Mouse (Mus musculus) intestine, postnatal 0 days (tissue): ENCODE measurements at regions not wholly inside any gene's neighbourhood (a gene's known extent, or its start where the extent isn't known, plus 50 kb on each side); places are given as distances from the start of the nearest gene placed in this dataset.

Experiments
- ATAC-seq: fragments of 200-750 bp; cut with Nextera tagmentation; 2 replicates; pipeline ENCODE4 v1.8.0; 2017; ENCODE audit warnings: mild to moderate bottlenecking, moderate TSS enrichment, moderate library complexity
- H3K27ac ChIP-seq: fragments of 300-500 bp; sonication (generic); 2 replicates; pipeline ENCODE4 v1.5.1; 2014; ENCODE audit warnings: mild to moderate bottlenecking, low read depth, low read length, moderate library complexity
- H3K27me3 ChIP-seq: fragments of 300-500 bp; sonication (generic); replicated peaks from 2 replicates; pipeline ENCODE4 v1.6.1; 2014; ENCODE audit warnings: low read length, mixed read lengths; ENCODE audit not compliant: control insufficient read depth, insufficient read depth
- H3K36me3 ChIP-seq: fragments of 300-500 bp; sonication (generic); 2 replicates; pipeline ENCODE4 v1.6.1; 2014; ENCODE audit warnings: mild to moderate bottlenecking, moderate library complexity; ENCODE audit not compliant: control insufficient read depth, insufficient read depth
- H3K4me1 ChIP-seq: fragments of 300-500 bp; sonication (generic); replicated peaks from 2 replicates; pipeline ENCODE4 v1.6.1; 2014; ENCODE audit warnings: antibody characterized with exemption, low read length, mixed read lengths; ENCODE audit not compliant: control insufficient read depth, insufficient read depth
- H3K4me2 ChIP-seq: fragments of 300-500 bp; sonication (generic); replicated peaks from 2 replicates; pipeline ENCODE4 v1.6.1; 2014; ENCODE audit warnings: low read depth, mild to moderate bottlenecking, moderate library complexity
- H3K4me3 ChIP-seq: fragments of 300-500 bp; sonication (generic); 2 replicates; pipeline ENCODE4 v1.5.1; 2014; ENCODE audit warnings: low read depth, low read length
- H3K9ac ChIP-seq: fragments of 300-500 bp; sonication (generic); 2 replicates; pipeline ENCODE4 v1.6.1; 2014; ENCODE audit warnings: mild to moderate bottlenecking, low read depth, low read length
- H3K9me3 ChIP-seq: fragments of 300-500 bp; sonication (generic); 2 replicates; pipeline ENCODE4 v1.6.1; 2016; ENCODE audit warnings: mixed run types; ENCODE audit not compliant: control insufficient read depth
- CTCF ChIP-seq: sonication (generic); IDR thresholded peaks from 2 replicates; pipeline ENCODE4 v1.5.1; 2016; ENCODE audit warnings: low read depth, mild to moderate bottlenecking, control low read depth, antibody characterized with exemption, moderate library complexity
- WGBS: fragments of 180-500 bp; shearing (Covaris S2); extraction: QIAGEN DNeasy Blood & Tissue Kit; methylation state at CpG from one replicate; pipeline ENCODE4 v1.1.7; 2014; 5-methylcytosine and 5-hydroxymethylcytosine counted together

DNA sequence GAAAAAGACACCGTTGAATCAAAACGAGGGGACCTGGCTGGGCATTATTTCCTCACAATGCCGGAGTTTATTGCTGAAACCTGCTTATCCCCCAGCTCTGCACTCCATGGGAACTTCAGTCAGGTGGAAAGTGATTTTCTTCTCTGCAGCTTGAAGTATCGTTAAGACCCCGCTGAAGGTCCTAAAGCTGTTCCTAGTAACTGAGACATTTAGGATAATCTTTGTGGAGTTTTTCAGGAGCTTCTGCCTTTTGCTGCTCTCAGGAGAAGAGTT is 185.0 kb upstream of the Sp8 start:
- no peak for TF ChIP-seq CTCF
- H3K27me3 ChIP-seq = 0 out of 2 replicates have a peak, but pooled peaks cover 4% of the 10 kb centered on the region
- 12% methylated on average over 5 of the region's 5 CpGs for whole genome bisulfite sequencing
- no peaks in the 10 kb centered on the region for H3K4me1 ChIP-seq
- H3K9me3 ChIP-seq = no peaks in the 10 kb centered on the region
- no peak for ATAC-seq
- H3K9ac ChIP-seq = no peak overlapping the region
- H3K36me3 ChIP-seq = no peaks in the 10 kb centered on the region
- no peak overlapping the region for H3K27ac ChIP-seq
- no peak overlapping the region for H3K4me3 ChIP-seq
- no peak overlapping the region for H3K4me2 ChIP-seq

DNA sequence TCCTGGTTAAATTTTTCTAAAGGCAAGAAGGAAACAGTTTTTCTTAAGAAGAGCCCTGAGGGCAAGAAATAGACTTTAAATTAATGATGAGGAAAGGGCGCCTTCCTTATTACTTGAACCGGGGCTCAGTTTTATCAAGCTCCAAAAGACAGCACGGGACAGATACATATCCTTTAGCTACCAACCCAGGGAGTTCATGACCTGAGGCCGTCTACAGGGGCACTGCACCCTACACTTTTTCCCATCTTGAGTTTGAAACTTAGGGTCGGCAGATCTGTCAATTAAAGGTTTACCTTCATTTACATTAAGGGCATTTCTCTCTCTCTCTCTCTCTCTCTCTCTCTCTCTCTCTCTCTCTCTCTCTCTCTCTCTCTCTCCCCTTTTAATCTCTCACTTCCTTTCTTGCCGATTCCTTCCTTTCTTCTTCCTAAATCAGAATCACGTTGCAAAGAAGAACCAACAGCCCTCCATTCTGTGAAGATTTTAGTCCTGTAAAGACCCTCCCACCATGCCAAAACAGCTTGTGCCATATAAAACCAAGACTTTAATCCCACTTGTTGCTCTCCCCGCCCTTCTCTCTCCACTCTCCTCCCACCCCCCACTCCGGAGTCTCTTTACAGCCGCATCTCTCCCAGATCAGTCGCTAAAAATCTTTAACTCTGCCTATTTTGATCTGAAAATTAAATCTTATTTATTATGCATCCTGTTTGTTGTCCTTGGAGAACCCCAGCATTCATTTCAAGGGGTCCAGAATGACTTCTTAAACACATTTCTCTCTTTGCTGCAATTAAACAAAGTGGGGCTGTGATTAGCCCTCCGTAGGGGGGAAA is 185.5 kb upstream of the Sp8 start:
- 17% methylated on average over 12 of the region's 12 CpGs for WGBS
- H3K36me3 ChIP-seq = no peaks in the 10 kb centered on the region
- H3K9ac ChIP-seq = no peak overlapping the region
- no peak overlapping the region for H3K27ac ChIP-seq
- H3K9me3 ChIP-seq = no peaks in the 10 kb centered on the region
- no peak overlapping the region for H3K4me2 ChIP-seq
- no peaks in the 10 kb centered on the region for H3K4me1 ChIP-seq
- no peak for ATAC-seq
- no peak overlapping the region for H3K4me3 ChIP-seq
- no peak for TF ChIP-seq CTCF
- H3K27me3 ChIP-seq = 0 out of 2 replicates have a peak, but pooled peaks cover 4% of the 10 kb centered on the region

DNA sequence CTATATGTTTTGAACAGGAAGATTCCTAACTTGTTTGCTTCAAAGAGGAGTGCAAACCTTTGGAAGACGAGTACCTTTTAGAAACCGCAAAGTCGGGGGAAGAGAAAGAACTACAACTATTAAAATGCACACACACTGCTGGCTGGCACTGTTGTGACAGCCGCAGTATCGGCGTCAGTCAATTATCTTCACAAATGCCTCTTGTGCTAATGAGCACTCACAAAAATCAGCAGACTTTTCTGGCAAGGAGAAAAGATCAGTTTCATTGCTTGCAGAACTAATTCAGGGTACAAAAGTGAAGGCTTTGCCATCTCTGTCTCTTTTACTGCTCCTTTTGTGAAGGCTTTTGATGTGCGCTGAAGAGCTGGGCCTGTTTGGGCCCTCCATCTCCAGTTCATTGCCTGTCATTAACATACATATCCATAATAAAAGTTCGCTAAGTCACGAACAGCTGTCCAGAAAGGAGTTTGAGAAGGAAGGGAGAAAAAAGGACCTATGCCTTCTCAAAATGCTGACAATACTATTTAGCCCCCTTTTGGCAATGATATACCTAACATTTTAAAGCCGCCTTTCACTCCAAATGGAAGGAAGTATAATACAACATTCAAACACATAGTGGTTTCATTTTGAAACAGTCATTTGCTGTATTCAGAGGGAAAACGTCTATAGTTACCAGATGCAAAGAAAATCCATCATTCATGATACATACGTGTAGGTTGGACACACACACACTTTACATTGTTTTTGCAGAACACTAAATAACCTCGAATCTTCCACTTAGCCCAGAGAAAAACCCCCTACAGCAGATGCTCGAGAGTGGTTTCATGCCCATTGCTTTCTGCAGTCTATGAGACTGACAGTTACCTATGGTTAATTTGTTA is 186.6 kb upstream of the Sp8 start:
- Histone ChIP-seq H3K27ac (no peak overlapping the region), H3K9me3 (no peaks in the 10 kb centered on the region), H3K36me3 (no peaks in the 10 kb centered on the region), H3K27me3 (0 out of 2 replicates have a peak, but pooled peaks cover 4% of the 10 kb centered on the region), H3K4me1 (no peaks in the 10 kb centered on the region), H3K4me3 (no peak overlapping the region), H3K4me2 (no peak overlapping the region), H3K9ac (no peak overlapping the region)
- WGBS = 74% methylated on average over 14 of the region's 14 CpGs
- ATAC-seq = no peak
- TF ChIP-seq CTCF = no peak

DNA sequence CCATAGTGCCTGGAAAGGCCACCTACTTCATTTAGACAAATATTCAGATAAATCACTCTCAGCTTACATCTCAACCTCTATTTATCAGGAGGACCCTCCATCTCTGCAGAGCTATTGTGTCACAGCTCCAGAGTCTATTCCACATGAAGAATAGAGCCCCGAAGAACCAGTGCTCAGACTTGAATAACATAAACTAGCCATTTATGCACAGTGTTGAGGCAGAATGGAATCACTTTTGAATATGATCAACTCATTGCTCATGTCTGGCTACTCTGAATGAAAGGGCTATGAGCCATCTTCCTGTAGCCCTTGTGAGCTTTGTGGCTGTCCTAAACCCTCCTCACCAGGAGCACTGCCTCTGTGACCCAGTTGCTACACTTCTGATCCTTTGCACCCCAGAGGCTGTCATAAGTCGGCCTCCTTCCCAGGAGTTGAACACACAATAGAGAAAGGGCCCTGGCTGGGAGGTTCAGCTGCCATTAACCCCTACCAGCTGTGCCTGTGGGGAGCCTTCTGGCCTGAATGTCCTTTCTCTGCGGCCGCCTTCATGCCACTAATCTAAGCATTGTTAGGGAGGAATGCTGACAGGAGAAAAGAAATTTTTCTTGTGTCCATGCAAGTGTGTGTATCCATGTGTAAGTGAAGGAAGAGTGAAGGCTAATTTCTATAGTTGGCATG is 195.5 kb upstream of the Sp8 start:
- H3K4me2 ChIP-seq = no peak overlapping the region
- H3K27me3 ChIP-seq = no peaks in the 10 kb centered on the region
- H3K4me1 ChIP-seq = no peaks in the 10 kb centered on the region
- ATAC-seq = no peak
- TF ChIP-seq CTCF = no peak
- no peaks in the 10 kb centered on the region for H3K36me3 ChIP-seq
- no peaks in the 10 kb centered on the region for H3K9me3 ChIP-seq
- H3K9ac ChIP-seq = no peak overlapping the region
- 62% methylated on average over 4 of the region's 4 CpGs for WGBS
- H3K4me3 ChIP-seq = no peak overlapping the region
- no peak overlapping the region for H3K27ac ChIP-seq

DNA sequence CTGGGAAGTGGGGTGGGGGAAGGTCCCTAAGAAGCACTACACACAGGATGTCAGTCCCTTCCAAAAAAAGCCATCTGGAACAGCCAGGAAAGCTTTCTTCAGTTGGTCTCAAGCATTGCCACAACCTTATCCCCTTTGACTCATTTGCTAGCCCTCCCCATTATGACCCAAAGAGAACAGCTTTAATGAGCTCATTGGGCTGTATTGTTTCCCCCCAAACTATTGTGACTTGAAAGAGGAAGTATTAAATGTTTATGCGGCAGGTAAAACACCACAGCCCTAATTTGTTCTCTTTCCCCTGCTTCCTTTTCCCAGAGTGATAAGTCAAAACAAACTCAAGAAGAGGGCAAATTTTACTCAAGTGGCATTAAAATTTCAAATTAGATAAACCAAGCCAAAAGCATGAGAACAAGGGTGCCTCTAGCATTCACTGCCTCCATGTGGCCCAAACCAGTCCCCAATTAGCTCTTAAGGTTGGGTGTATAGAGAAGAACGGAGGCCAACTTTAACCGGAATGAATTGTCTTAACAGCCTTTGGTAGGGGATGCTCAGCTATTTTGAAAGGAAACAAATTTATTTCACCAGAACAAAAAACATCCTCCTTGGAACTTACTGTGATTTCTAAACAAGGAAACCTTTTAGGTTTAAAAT is 196.7 kb upstream of the Sp8 start:
- Histone ChIP-seq H3K4me3 (no peak overlapping the region), H3K27ac (no peak overlapping the region), H3K9ac (no peak overlapping the region), H3K4me1 (no peaks in the 10 kb centered on the region), H3K9me3 (no peaks in the 10 kb centered on the region), H3K27me3 (no peaks in the 10 kb centered on the region), H3K4me2 (no peak overlapping the region), H3K36me3 (no peaks in the 10 kb centered on the region)
- TF ChIP-seq CTCF = no peak
- WGBS = 85% methylated on average over 3 of the region's 3 CpGs
- no peak for ATAC-seq

DNA sequence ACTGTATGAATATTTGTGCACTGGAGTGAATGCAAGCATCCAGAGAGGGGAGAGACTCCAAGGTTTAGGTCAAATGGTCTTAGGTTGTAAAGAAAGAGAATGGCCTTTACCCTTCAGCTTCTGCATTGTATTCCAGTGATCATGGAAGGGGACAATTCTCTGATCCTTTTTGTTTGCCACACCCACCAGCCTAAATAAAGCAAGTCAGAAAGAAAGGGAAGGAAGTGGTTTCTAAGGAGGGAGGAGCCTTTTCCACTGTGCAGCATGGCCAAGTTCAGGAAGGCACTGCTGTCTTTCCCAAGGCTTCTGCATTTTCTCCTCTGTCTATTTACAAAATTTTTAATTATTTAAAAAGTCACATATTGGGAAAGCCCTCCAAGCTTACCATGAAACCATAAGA is 197.5 kb upstream of the Sp8 start:
- Histone ChIP-seq H3K27me3 (no peaks in the 10 kb centered on the region), H3K4me1 (no peaks in the 10 kb centered on the region), H3K4me2 (no peak overlapping the region), H3K36me3 (no peaks in the 10 kb centered on the region), H3K27ac (no peak overlapping the region), H3K9ac (no peak overlapping the region), H3K9me3 (no peaks in the 10 kb centered on the region), H3K4me3 (no peak overlapping the region)
- no peak for ATAC-seq
- TF ChIP-seq CTCF = no peak
